Mouse (Mus musculus) lung, embryonic 14.5 days (tissue): ENCODE measurements at regions not wholly inside any gene's neighbourhood (a gene's known extent, or its start where the extent isn't known, plus 50 kb on each side); places are given as distances from the start of the nearest gene placed in this dataset.

Experiments used
- ATAC-seq: fragments of 200-750 bp; cut with Nextera tagmentation; 2 replicates; pipeline ENCODE4 v1.8.0; 2017; ENCODE audit warnings: mild to moderate bottlenecking, moderate TSS enrichment, moderate library complexity; ENCODE audit not compliant: insufficient read depth
- DNase-seq: peaks from one replicate; pipeline ENCODE4 v3.0.0-alpha.2; 2015
- H3K27ac ChIP-seq: fragments of 300-500 bp; sonication (generic); 2 replicates; pipeline ENCODE4 v1.5.1; 2014; ENCODE audit warnings: low read depth, mild to moderate bottlenecking, moderate library complexity
- H3K27me3 ChIP-seq: fragments of 300-500 bp; sonication (generic); 2 replicates; pipeline ENCODE4 v1.6.1; 2014; ENCODE audit warnings: low read length, control low read depth; ENCODE audit not compliant: insufficient read depth
- H3K36me3 ChIP-seq: fragments of 300-500 bp; sonication (generic); 2 replicates; pipeline ENCODE4 v1.6.1; 2014; ENCODE audit warnings: control low read depth; ENCODE audit not compliant: insufficient read depth
- H3K4me1 ChIP-seq: fragments of 300-500 bp; sonication (generic); 2 replicates; pipeline ENCODE4 v1.6.1; 2014; ENCODE audit warnings: antibody characterized with exemption, control low read depth; ENCODE audit not compliant: insufficient read depth
- H3K4me2 ChIP-seq: fragments of 300-500 bp; sonication (generic); 2 replicates; pipeline ENCODE4 v1.6.1; 2014; ENCODE audit warnings: mild to moderate bottlenecking
- H3K4me3 ChIP-seq: fragments of 300-500 bp; sonication (generic); 2 replicates; pipeline ENCODE4 v1.5.1; 2014; ENCODE audit warnings: low read depth, low read length
- H3K9ac ChIP-seq: fragments of 300-500 bp; sonication (generic); 2 replicates; pipeline ENCODE4 v1.6.1; 2014
- H3K9me3 ChIP-seq: fragments of 300-500 bp; sonication (generic); 2 replicates; pipeline ENCODE4 v1.6.1; 2016; ENCODE audit warnings: low read depth, low read length, control low read depth
- CTCF ChIP-seq: IDR thresholded peaks from 2 replicates; pipeline ENCODE4 v1.5.1; 2016; ENCODE audit warnings: antibody characterized with exemption, low read depth
- WGBS: fragments of 180-500 bp; shearing (Covaris S2); extraction: QIAGEN DNeasy Blood & Tissue Kit; methylation state at CpG from one replicate; pipeline ENCODE4 v1.1.7; 2014; 5-methylcytosine and 5-hydroxymethylcytosine counted together

DNA sequence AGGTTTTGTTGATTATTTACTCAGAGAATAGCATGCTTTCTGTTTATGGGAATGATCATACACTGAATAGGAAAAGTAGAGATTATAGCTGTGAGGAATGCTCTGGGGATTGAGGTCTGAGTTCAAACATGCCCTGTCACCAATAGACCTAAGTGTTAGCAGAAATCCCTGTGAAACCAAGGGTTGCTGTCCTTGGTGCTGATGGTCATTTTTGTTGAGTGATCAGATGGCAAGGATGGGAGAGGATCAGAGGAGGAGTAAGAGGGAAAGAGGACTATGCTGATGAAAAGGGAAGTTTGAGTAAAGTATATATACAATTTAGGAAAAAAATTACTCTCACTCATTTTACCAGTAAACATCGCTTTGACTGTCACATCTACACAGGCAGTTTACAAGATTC, 191.5 kb upstream of the Sel1l start:
- WGBS = 72% methylated on average over 1 of the region's 1 CpGs
- no peak for ATAC-seq
- Histone ChIP-seq H3K4me3 (no peak overlapping the region), H3K27ac (no peak overlapping the region), H3K36me3 (no peaks in the 10 kb centered on the region), H3K27me3 (no peaks in the 10 kb centered on the region), H3K4me2 (no peak overlapping the region), H3K4me1 (no peaks in the 10 kb centered on the region), H3K9ac (no peak overlapping the region), H3K9me3 (no peaks in the 10 kb centered on the region)
- peak; percentile 86 for DNase-seq
- TF ChIP-seq CTCF = no peak

- DNase-seq = no peak
- Histone ChIP-seq H3K27me3 (no peaks in the 10 kb centered on the region), H3K36me3 (no peaks in the 10 kb centered on the region), H3K9me3 (no peaks in the 10 kb centered on the region), H3K4me3 (no peak overlapping the region), H3K4me2 (no peak overlapping the region), H3K9ac (no peak overlapping the region), H3K4me1 (no peaks in the 10 kb centered on the region), H3K27ac (no peak overlapping the region)
- WGBS = 80% methylated on average over 2 of the region's 2 CpGs
- ATAC-seq = no peak
- TF ChIP-seq CTCF = no peak
Observed at GRCm38 (mm10) chr12:92029192-92029591, 180.2 kb upstream of the Sel1l start.

DNA sequence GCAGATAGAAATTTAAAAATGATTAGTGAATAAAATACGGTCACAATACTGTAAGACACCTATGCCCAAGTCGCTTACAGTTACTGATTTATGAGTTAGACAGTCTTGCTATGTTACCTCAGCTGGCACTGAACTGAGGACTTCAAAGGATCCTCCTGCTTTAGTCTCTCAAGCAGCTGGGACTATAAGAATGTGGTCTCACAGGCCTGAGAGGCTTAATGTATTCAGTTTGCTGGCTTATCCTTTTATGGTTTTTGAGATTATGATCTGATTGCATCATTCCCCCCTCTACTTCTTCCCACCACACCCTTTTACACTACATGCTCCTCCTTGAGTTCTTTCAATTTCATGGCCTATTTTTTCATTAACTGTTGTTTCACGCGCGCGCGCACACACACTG, 179.4 kb upstream of the Sel1l start:
- DNase-seq (no peak), ATAC-seq (no peak; the same call in 1 of the 2 replicates)
- Histone ChIP-seq H3K4me3 (no peak overlapping the region), H3K4me2 (no peak overlapping the region), H3K36me3 (no peaks in the 10 kb centered on the region), H3K27ac (no peak overlapping the region), H3K27me3 (no peaks in the 10 kb centered on the region), H3K9me3 (no peaks in the 10 kb centered on the region), H3K9ac (no peak overlapping the region), H3K4me1 (no peaks in the 10 kb centered on the region)
- no peak for TF ChIP-seq CTCF
- WGBS = 92% methylated on average over 7 of the region's 7 CpGs

- ATAC-seq = no peak
- H3K36me3 ChIP-seq = no peaks in the 10 kb centered on the region
- H3K27ac ChIP-seq = no peak overlapping the region
- H3K9me3 ChIP-seq = no peaks in the 10 kb centered on the region
- no peaks in the 10 kb centered on the region for H3K4me1 ChIP-seq
- H3K4me3 ChIP-seq = no peak overlapping the region
- H3K4me2 ChIP-seq = no peak overlapping the region
- no peaks in the 10 kb centered on the region for H3K27me3 ChIP-seq
- DNase-seq = no peak
- 80% methylated on average over 4 of the region's 4 CpGs for WGBS
- H3K9ac ChIP-seq = no peak overlapping the region
- TF ChIP-seq CTCF = no peak
Observed at GRCm38 (mm10) chr12:92024461-92025218, 175.7 kb upstream of the Sel1l start.

GRCm38 (mm10) chr12:92019593-92020224, 170.8 kb upstream of the Sel1l start:
- no peak overlapping the region for H3K27ac ChIP-seq
- H3K9me3 ChIP-seq = no peaks in the 10 kb centered on the region
- H3K36me3 ChIP-seq = no peaks in the 10 kb centered on the region
- no peak overlapping the region for H3K4me2 ChIP-seq
- no peak overlapping the region for H3K9ac ChIP-seq
- WGBS = 37% methylated on average over 6 of the region's 6 CpGs
- TF ChIP-seq CTCF = no peak
- DNase-seq (peak; percentile 27), ATAC-seq (no peak)
- no peak overlapping the region for H3K4me3 ChIP-seq
- no peaks in the 10 kb centered on the region for H3K4me1 ChIP-seq
- H3K27me3 ChIP-seq = no peaks in the 10 kb centered on the region

- ATAC-seq = no peak
- Histone ChIP-seq H3K4me2 (no peak overlapping the region), H3K27ac (no peak overlapping the region), H3K4me1 (no peaks in the 10 kb centered on the region), H3K9me3 (no peaks in the 10 kb centered on the region), H3K9ac (no peak overlapping the region), H3K27me3 (no peaks in the 10 kb centered on the region), H3K36me3 (no peaks in the 10 kb centered on the region), H3K4me3 (no peak overlapping the region)
- DNase-seq = no peak
- TF ChIP-seq CTCF = no peak
- 82% methylated on average over 2 of the region's 2 CpGs for WGBS
Observed at GRCm38 (mm10) chr12:92015373-92015772, 166.4 kb upstream of the Sel1l start.

DNA sequence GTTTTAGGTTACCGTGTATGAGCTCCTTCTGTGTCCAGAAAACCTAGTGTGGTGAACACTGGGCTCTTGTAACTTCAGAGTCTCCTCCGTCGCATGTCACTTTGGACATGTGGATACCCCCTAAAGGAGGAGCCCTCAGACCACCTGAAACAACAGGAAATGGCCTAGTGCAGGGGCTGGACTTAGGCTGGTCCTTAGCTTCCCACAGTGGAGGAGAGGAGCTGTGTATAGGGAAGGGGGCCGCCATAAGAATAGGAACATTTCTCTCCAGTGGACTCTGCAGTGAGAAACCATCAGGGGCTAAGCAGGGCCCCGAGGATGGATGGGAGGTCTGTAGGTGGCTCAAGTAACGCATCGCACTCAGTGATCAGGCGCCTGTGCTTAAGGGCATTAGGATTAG, 165.0 kb upstream of the Sel1l start:
- Histone ChIP-seq H3K4me3 (no peak overlapping the region), H3K36me3 (no peaks in the 10 kb centered on the region), H3K4me2 (no peak overlapping the region), H3K27ac (no peak overlapping the region), H3K27me3 (no peaks in the 10 kb centered on the region), H3K4me1 (no peaks in the 10 kb centered on the region), H3K9me3 (no peaks in the 10 kb centered on the region), H3K9ac (no peak overlapping the region)
- TF ChIP-seq CTCF = no peak
- DNase-seq (no peak), ATAC-seq (no peak; the same call in 1 of the 2 replicates)
- WGBS = 71% methylated on average over 8 of the region's 8 CpGs
